Mouse (Mus musculus) hematopoietic stem cell, adult 5-6 weeks (primary cell): Measurements from ENCODE around the gene Cdkal1. TPM values are rescaled to one million over a fixed set of nuclear protein-coding genes. Genes with fewer than 3 reads are reported as not detected.

Experiments
- ATAC-seq, 2 experiments: fragments of 125-278 bp in 1 of 2; replicated peaks in 1 of 2; 2 replicates each; pipeline ENCODE4 v1.8.0; 2016 to 2017; ENCODE audit warnings: inconsistent platforms in 2 of 2, mild to moderate bottlenecking in 2 of 2, moderate number of reproducible peaks in 2 of 2, low read depth in 1 of 2, moderate TSS enrichment in 1 of 2; ENCODE audit not compliant: low FRiP score in 2 of 2, poor library complexity in 2 of 2, severe bottlenecking in 2 of 2, insufficient read depth in 1 of 2, low TSS enrichment in 1 of 2
- total RNA-seq: library from RNA; stranded (forward); fragments of 172-1452, 232-1000 nt; gene quantifications from 2 replicates; pipeline ENCODE4 v1.2.3, GENCODE M21; 2017

Gene Cdkal1
- total RNA-seq, 1 experiment from 2014 or later = 57.8 TPM

DNA sequence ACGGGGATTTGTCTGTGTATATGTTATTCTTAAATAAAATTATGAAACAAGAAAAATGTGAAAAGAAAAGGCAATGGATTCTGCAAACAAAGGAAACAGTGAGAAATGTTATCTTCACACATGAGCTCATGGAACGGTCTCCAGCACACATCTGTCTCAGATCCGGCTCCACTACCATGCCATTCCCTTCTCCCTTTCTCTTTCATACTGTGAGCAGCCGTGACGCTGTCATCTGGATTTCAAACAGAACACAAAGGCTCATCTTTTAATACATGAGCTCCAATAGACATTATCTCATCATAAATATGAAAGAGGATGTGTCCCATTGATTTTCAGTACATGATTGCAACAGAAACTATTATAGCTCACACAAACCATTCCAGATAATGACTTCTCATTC, 265.3 kb downstream of the Cdkal1 start:
- ATAC-seq = no peak

DNA sequence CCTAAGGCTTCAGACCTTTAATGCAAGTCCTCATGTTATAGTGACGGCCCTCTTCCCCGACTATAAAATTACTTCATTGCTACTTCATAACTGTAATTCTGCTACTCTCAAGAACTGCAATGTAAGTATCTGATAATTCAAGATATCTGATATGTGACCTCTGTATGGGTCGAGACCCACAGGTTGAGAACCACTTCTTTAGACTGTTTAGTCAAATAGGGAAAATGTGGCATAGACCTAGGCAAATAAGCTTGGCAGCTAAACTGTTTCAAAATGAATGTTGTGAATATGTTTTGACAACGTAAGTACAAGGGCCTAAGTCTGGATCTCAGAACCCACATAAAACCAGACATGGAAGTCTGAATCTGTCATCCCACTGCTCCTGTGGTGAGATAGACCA, 266.8 kb downstream of the Cdkal1 start:
- no peak for ATAC-seq

DNA sequence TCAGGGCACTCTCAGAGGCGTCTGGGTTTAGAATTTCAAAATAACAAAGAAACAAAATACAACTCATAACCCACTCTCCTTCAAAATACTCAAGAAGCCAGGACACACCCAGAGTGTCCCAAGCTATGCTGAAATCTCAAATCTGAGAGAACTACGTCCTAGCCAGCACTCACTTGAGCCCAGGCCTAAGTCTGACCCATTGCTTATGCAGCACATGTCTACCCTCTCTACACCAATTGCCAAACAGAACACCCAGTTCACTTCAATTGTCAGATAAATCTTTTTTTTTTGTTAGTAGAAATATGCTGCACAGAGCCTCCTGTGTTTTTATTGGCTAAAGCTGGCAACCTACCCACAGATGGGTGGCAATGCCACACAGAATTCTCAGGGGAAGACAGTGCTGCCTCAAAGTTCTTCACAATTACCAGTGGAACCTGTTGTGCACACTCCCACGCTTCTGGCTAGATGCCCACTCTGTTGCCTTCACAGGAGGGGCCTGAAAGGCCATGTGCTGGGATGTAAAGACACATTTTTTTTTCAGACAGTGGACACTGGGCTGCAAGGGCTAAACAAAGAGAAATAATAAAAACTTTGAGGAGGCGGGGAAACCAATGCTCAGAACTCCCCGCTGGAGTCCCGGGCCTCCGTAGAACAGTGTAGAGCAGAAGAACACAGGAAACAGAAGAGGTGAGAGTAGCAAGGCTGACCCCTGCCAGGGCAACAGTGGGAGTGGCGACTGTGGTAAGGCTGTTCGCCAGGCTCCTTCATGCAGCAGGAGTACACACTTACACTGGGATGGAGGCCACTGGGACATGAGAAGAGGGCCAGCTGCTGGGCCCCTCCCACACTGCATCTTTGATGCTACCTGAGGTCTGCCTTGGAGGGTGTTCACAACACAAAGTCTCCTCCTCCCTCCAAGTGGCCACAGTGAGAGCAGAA, 273.4 kb downstream of the Cdkal1 start:
- no peak for ATAC-seq

DNA sequence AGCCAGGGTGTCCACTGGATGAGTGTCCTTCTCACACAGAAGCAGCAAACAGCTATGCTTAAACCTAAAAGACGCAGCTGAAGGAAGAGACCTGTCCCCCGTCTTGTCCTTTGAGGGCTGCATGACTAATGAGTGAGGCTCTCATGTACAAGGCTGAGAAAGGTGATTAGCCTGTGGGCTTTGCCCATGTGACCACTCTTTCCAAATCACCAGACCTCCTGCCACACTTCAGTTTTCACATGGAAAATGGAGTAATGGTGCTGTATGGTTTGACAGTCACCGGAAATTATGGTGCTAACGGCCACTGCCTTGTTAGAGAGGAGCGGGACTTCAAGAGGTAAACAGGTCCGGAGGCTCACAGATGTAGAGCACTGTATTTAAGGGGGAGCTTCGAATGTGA, 274.7 kb downstream of the Cdkal1 start:
- no peak for ATAC-seq

DNA sequence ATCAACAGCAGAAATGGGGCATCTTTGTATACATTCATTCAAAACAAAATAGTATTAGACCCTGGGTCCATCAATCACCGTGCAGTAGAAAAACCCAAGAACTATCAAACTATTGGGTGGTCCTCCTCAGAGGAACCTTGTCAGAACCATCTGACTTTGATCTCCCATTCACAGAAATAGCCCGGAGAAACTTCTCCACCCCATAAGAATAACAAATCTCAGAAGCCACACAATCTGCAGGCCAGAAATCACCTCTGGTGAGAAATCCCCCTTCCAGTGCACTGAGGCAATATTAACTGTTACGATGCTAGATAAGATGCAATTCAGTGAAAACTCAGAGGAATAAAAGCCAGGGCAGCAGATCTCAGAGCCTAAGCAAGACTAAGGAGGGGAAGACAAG, 275.5 kb downstream of the Cdkal1 start:
- ATAC-seq = no peak

DNA sequence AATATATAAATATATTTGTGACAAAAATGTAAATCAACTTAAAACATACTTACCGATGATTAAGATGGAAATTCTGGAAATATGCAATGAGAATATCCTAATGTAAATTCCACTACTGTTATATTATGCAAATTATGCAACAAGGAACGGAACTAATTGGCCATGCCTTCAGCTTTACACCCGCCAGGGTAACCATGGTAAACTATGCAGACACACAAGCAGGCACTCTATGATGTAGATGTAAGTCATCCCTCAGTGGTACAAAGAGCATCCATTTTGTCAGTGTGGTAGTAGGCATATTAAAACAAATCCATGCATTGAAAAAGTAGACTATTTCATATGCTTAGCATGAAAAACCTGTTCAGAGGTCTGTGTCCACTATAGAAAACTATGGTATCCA, 276.9 kb downstream of the Cdkal1 start:
- no peak for ATAC-seq

DNA sequence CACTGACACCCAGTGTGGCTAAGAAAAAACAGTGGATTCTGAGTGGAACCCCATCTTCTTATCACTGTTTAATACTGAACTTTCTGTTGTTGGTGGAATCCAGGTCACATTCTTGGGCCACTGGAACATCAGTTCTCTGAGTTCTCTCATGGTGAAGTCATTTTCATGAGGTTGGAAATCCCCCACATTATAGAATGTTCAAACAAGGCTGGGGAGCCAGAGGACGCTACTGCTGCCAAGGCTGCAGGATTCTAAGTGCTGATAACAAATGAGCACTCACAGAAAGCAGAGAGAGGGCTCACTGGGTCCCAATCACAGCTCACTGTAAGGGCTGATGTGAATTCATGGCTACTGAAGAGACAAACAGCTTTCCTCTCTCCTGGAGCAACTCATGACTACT, 280.7 kb downstream of the Cdkal1 start:
- no peak for ATAC-seq

DNA sequence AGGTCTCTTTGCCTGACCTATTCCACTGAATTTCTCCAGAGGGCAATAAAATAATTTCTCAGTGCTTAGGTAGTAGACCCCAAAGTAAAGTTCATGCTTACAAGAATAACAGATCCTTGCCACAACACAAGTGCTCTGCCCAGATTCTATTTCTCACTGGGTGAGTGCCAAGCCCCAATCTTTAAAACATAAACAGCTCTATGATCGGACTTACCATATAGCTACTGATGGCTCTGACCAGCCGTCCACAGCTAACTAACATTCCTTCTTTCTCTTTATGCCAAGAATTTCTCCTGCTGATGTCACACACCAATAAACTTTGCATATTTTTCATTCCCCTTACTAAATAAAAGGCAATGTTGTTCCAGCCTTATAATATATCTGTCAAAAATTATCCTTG, 283.0 kb downstream of the Cdkal1 start:
- no peak for ATAC-seq

DNA sequence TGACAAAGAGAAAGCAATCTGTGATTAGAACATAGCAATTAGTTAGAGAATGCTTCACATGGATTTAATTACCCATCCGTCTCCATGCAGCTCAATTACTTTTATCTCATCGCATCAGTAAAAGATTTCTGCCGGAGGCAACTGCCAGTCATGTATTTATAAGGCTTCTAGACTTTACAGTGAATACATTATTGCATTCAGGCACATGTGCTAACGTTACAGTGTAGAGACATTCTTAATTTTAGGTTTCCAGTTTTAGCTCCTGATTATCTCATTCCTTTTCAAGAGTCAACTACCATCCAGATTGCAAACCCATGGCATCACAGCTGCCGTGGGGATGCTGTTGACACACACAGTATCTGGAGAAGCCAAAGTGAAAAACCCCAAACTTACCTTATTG, 289.8 kb downstream of the Cdkal1 start:
- no peak for ATAC-seq

DNA sequence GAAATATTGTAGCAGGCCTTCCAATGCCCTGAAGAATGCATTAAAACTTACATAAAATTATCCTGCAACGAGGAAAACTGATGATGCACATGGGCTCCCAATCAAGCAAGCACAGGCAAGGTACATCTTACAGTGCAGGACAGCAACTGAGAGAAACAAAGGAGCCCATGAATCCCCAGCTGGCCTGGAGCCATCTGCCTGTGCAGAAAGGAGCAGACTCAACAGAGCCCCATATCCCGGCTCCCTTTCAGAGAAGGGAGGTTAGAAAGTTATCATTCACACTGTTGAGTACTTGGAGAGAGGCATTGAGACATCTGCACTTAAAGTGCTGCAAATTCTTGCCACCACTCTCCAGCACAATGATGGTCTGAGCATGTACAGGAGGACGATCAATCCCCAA, 296.3 kb downstream of the Cdkal1 start:
- ATAC-seq = no peak

DNA sequence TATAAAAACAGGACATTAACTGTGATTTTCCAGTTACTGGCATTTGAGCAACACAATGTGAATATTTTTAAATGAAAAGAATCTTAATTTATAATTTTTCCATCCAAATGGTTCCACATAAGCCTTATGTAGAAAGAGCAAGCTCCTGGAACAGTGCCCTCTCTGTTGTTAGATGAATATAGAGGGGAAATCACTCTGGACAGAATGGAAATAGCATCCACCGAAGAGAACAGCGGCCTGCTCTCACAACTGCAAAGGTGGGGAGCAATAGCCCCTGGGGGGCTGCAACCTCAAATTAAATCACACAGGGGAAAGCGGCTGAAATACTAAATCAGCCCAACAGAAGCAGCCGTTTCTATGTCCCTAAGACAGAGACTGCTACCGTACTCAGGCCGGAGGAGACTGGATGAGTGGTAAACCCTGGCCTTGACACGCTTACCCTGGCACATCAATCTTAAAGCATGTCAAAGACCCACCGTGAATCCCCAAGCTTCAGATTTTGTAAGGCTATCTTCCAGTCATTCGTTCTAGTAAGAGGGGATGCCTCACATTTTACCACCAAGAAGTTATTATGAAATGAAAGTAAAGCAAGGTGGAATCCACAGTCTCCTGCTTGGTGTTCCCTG, 300.2 kb downstream of the Cdkal1 start:
- no peak for ATAC-seq

DNA sequence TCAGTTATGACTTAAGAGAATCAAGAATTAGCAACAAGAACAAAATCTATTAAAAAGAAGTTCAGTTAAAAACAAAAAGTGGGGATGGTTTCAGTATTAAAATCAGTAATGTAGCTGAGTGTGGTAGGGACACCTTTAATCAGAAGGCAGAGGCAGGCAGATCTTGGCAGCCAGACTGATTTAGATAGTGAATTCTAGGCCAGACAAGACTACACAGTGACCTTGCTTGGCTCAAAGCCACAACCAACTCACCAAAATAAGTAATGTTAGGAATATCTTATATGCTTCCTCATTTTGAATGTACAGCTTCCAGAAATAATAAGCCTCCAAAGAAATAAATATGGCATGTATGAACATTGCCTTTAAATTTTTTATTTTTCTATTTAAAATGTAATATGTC, 301.7 kb downstream of the Cdkal1 start:
- ATAC-seq = no peak

DNA sequence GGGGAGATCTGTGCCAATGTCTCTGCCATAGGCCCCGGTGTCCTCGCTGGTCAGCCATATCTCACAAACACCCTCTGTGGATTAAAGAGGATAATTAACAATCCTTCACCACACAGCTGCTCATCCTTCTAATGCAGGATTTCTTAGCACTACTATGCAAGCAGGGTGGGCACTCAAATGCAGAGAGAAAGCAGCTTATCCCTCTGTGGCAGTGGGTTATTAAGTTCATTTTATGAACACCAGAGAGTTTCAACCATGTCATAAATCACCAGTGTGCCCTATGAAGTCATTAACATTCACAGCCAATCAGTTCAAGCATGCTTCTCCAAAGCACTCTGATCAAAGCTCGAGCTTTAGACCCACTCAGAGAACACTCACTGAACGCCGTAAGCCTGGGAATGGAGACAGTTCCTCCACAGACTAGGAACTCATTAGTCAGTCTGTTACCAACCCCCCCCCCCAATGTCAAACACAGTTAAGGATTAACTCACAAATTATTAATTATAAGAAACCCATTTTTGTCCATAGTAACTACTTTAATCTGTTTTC, 303.1 kb downstream of the Cdkal1 start:
- no peak for ATAC-seq

DNA sequence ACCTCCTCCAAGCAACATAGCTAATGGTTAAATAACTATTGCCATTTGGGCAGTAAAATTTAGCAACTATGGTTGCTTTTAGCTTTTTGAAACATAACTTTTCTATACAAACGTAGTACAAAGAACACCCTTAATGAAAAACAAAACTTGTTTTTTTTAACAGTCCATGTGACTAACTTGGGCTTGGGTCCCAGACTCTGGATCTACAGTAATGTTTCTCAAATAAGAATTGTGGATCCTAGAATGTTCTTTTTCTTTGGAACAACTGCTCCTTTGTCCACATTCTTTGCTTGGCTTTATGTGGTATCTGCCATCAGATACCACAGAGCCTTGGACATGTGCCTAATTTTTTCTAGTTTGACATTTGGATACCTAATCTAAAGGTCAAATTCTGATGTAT, 304.6 kb downstream of the Cdkal1 start:
- ATAC-seq = no peak

DNA sequence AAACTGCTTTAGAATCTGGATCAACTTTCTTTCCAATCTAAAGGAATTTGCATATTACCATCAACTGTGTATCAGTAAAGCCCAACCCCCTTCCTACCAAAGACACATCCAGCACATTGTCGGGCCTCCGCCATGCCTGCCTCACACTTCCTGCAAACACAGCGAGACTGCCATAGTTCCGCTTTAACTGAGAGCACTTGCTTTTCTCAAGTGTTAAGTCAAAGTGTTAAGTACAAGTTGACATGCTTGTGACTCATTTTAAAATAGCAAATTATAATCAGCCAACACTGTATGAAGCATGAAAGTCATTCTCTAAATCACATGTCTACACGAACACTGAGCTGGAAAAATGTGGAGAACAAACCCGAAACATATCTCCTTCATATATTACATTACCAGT, 305.3 kb downstream of the Cdkal1 start:
- ATAC-seq = no peak

DNA sequence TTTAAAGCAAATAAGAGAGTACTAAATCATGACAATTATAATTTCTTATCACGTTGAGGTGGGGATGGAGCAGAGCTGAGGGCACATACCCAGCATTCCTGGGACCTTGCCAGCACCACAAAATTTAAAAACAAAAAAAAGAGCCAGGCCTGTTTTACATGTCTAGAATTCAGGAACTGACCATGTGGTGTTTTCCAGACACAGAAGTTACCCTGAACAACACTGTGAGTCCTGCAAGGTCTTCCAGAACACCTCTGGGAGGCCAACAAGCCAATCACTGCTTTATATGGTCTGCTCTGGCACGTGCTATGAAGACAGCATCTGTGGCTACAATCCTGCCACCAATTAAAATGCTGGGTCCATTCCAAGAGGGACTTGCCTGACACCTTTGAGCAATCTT, 305.7 kb downstream of the Cdkal1 start:
- no peak for ATAC-seq

DNA sequence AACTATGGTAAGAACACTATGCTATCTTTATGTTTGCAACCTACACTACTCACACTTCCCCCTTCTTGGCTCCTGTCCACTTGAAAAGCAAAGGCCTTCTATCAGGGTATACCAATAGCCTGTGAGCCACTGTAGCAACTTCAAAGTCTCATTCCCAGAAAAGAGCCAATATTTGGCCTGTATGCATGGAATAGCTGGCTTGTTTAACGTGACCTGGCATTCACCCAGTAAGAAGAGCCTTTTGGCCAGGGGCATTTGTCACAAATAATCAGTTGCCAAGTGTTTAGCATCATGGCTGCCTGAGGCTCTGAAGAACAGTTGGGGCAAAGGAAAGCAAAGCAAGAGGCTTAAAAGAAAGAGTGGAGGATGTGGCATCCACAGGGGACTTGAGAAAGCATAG, 317.6 kb downstream of the Cdkal1 start:
- ATAC-seq = no peak

DNA sequence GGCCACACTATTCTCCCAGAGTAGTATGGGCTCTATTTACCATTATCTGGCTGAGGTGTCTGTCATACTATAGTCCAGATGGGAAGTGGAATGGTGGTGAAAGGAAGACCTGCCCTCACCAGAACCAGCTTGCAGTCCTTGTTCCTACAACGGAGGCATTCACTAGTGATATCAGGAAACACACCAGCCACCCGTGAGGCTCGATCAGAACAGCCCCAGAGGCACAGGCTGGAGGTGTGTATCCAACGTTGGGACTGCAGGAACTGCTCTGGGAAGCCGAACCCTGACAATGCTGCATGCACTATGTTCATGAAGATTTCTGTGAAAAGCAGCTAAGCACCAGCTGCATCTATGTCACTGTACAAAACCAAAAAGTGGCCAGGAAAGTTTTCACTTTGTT, 321.9 kb downstream of the Cdkal1 start:
- ATAC-seq = no peak

DNA sequence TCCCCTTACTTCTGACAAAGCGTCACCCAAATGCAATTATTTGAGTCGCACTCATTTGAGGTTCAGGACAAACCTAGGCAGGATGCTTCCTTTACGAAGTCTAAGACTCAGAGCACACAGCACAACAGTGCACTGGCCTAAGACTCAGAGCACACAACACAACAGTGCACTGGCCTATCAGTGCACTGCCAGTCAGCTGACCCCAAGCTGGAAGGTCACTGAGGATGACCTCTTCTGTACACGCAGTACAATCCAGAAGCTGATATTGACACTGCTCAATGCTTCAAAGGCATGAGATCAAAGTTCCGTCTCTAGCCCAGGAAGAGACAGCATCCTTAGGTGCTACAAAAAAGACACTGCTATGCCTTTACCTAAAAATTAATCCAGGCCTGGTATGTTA, 327.1 kb downstream of the Cdkal1 start:
- ATAC-seq = no peak
